Mouse (Mus musculus): ENCODE results near the gene Hnrnpc.

- TF ChIP-seq CTCF (IDR thresholded peaks at IDR 0.05; ENCODE audit: low read depth) (no peak), EP300 (optimal IDR thresholded peaks at IDR 0.05) (no peak)
Measured at GRCm38 (mm10) chr14:52133584-52133983, 29.8 kb upstream of the Hnrnpc start.

All from stomach, postnatal 0 days (tissue).